Mouse (Mus musculus): ENCODE results near the gene Wdr1. TPM values are rescaled to one million over a fixed set of nuclear protein-coding genes. Genes with fewer than 3 reads are reported as not detected.

The Wdr1 gene
- total RNA-seq, 1 experiment from 2014 or later, result 158 TPM

GRCm38 (mm10) chr5:38499316-38499811 is 63.7 kb downstream of the Wdr1 start:
- ATAC-seq (replicated peaks; ENCODE audit: low read depth, poor library complexity, severe bottlenecking), result no peak

GRCm38 (mm10) chr5:38498479-38498878 is 64.5 kb downstream of the Wdr1 start:
- no peak for ATAC-seq (replicated peaks; ENCODE audit: low read depth, poor library complexity, severe bottlenecking)

GRCm38 (mm10) chr5:38496491-38497057 is 66.4 kb downstream of the Wdr1 start:
- no peak for ATAC-seq (replicated peaks; ENCODE audit: low read depth, poor library complexity, severe bottlenecking)

GRCm38 (mm10) chr5:38493890-38494289 is 69.1 kb downstream of the Wdr1 start:
- ATAC-seq (replicated peaks; ENCODE audit: low read depth, poor library complexity, severe bottlenecking), result peak; percentile 66

- no peak for ATAC-seq (replicated peaks; ENCODE audit: low read depth, poor library complexity, severe bottlenecking)
Observed at GRCm38 (mm10) chr5:38491763-38492162, 71.3 kb downstream of the Wdr1 start.

GRCm38 (mm10) chr5:38489739-38490138 is 73.3 kb downstream of the Wdr1 start:
- ATAC-seq (replicated peaks; ENCODE audit: low read depth, poor library complexity, severe bottlenecking), result no peak

DNA sequence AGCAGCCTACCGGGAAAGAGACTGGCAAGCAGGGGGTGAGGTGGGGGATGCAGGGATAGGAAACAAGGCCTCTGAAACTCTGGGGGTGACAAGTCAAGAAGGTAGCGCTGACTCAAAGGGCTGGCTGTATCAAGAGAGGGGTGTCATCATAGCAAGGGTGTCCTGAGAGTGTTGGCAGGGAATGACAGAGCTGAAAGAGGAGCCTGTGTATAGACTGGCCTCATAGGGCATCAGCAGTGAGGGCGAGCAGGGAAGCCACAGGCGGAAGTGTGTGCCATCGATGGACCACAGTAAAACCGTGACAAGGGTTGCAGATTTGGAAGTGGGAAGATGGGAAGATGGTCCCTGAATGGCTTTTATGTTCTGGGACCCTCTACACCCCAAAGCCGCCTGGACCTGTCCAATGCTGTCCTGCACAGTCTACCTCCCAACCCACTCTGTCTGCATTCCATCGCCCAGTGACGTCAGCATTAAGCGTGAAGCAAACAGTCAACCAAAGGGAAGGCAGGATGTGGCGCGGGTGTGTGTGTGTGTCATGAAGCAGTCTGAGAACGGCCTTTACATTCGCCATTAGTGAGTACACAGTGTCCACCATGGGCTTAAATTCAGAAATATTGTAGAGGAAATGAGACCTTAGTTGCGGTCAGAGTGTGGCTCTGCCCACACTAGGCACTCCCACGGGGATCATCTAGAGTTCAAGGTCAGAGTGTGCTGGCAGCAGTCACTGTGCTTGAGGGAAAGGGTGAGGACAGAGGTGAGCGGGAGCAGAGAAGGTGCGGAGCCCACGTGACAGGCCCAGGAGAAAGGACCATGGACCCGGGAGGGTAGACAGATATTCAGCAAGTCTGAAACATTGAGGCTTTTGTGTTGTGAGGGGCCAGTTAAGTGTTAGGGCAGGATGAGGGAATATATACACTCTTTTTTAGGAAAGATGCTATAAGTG is 74.1 kb downstream of the Wdr1 start:
- no peak for ATAC-seq (replicated peaks; ENCODE audit: low read depth, poor library complexity, severe bottlenecking)

DNA sequence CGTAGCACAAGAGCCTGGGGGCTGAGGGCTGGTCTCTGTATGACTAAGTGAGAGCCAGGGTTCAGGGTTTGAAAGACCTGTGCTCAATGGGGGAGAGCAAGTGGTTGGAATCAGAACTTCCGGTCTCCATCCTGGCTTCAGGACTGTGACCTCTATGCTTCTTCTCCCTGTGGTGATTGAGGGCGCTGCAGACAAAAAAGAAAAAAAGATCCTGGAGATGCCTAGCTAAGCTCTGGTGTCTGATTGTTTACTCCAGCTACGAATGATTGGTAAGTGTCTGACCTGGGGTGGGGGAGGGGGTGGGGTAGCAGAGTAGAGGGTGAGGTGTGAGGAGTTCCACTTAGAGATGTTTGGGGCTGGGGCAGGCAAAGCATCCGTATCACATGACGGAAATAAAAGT is 75.0 kb downstream of the Wdr1 start:
- no peak for ATAC-seq (replicated peaks; ENCODE audit: low read depth, poor library complexity, severe bottlenecking)

GRCm38 (mm10) chr5:38487247-38487646 is 75.8 kb downstream of the Wdr1 start:
- ATAC-seq (replicated peaks; ENCODE audit: low read depth, poor library complexity, severe bottlenecking), result no peak

GRCm38 (mm10) chr5:38485946-38486345 is 77.1 kb downstream of the Wdr1 start:
- ATAC-seq (replicated peaks; ENCODE audit: low read depth, poor library complexity, severe bottlenecking), result no peak; the same call in 1 of the 2 replicates

DNA sequence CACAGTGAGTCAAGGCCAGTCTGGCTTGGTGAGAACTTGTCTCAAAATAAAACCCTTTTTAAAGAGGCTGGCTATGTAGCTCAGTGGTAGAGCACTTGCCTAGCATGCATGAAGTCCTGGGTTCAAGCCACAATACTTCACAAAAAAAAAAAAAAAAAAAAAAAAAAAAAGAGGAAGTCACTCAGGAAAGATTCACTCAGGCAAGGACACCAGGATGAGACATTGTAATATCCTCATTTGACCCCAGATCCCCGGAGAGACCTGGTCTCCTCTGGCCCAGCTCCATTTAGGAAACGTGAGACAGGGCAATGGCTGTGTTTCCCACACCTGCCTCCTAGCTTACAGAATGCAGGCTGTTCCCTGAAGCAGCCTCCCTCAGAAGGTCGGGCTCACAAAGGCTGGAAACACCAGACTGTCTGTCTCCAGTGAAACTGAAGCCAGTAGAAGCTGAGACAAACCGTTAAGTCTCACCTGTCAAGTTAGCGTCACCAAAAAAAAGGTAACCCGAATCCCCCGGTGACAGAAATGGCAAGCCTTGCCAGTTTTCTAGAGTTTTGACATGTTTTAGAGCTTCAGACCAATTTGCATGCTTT is 79.4 kb downstream of the Wdr1 start:
- no peak for ATAC-seq (replicated peaks; ENCODE audit: low read depth, poor library complexity, severe bottlenecking)

GRCm38 (mm10) chr5:38480822-38481707 is 82.0 kb downstream of the Wdr1 start:
- no peak for ATAC-seq (replicated peaks; ENCODE audit: low read depth, poor library complexity, severe bottlenecking)

GRCm38 (mm10) chr5:38479908-38480725 is 82.9 kb downstream of the Wdr1 start:
- peak; percentile 82 for ATAC-seq (replicated peaks; ENCODE audit: low read depth, poor library complexity, severe bottlenecking)

- ATAC-seq (replicated peaks; ENCODE audit: low read depth, poor library complexity, severe bottlenecking), result peak; percentile 5; the same call in 1 of the 2 replicates
Observed at GRCm38 (mm10) chr5:38479545-38479907, 83.5 kb downstream of the Wdr1 start.

DNA sequence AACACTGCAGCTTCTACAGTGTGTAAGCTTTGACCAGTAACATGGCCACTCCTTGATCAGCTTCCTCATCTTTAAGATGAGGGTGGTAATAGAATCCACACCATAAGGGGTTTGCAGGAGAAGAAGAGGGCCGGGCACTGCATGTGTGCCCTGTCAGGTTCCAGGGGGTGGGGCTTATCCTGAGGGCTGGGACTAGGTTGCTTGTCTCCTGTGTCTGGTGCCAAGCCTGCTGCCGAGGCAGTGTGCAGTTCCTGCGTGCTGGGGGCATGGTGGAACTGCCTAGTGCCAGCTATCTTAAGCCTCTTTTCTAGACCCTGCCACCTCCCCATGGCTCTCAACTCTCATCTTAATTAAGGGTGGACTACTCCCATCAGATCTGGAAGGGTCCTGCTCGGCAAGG is 84.0 kb downstream of the Wdr1 start:
- ATAC-seq (replicated peaks; ENCODE audit: low read depth, poor library complexity, severe bottlenecking), result peak; percentile 83

DNA sequence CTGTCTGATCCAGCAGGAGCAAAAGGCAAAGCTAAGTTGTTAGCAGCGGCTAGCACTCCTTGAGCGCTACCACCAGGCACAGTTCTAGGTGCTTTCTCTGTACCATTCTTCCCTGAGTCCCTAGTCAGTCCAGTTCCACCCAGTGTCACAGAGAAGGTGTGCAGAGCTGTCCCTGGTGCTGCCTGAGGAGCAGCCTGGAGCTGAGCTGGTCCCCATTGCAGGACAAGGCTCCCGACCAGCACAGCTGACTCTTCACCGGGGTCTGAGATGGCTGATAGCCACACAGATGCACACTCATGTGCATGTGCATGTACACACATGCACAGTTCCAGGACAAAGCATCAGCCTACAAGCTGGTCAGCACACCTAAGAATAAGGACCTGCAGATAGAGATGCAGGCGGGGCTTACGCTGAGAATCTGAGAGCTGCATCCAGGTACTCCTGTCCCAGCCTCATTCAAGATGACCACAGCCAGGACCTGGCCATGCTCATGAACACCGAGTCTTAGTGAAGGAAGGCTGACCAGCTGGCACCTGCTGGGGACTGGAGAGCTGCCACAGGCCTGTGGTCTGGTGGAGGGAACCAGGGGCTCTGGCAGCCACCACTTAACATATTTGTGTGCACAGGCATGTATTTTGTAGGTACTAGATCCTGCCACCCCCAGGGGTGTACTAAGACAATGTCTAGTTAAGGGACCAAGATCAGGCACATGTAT is 85.1 kb downstream of the Wdr1 start:
- ATAC-seq (replicated peaks; ENCODE audit: low read depth, poor library complexity, severe bottlenecking), result no peak

- no peak for ATAC-seq (replicated peaks; ENCODE audit: low read depth, poor library complexity, severe bottlenecking)
Observed at GRCm38 (mm10) chr5:38476861-38477565, 86.0 kb downstream of the Wdr1 start.

All from common myeloid progenitor, adult 5-6 weeks (primary cell).